Mouse (Mus musculus): ENCODE results near the gene Uevld. TPM values are rescaled to one million over a fixed set of nuclear protein-coding genes. Genes with fewer than 3 reads are reported as not detected.

Gene Uevld
- polyA plus RNA-seq, 1 experiment from 2014 or later = 11.4 TPM

GRCm38 (mm10) chr7:46935847-46936246 is 22.5 kb downstream of the Uevld start:
- no peak overlapping the region for H3K4me2 ChIP-seq (ENCODE audit: low read depth)
- H3K27ac ChIP-seq (ENCODE audit: low read depth, low read length) = no peak overlapping the region
- no peaks in the 10 kb centered on the region for H3K9me3 ChIP-seq (ENCODE audit: control insufficient read depth, low read length)
- no peak overlapping the region for H3K4me3 ChIP-seq (ENCODE audit: low read depth, low read length)
- H3K9ac ChIP-seq (ENCODE audit: low read length) = no peak overlapping the region
- 0 out of 2 replicates have a peak, but pooled peaks cover 2% of the 10 kb centered on the region for H3K36me3 ChIP-seq (ENCODE audit: control insufficient read depth, insufficient read depth, low read length)
- WGBS = 84% methylated on average over 4 of the region's 4 CpGs
- H3K4me1 ChIP-seq (ENCODE audit: control insufficient read depth, insufficient read depth, low read length) = no peaks in the 10 kb centered on the region
- DNase-seq (ENCODE audit: low spot score) (no peak), ATAC-seq (ENCODE audit: insufficient read depth, low FRiP score, low TSS enrichment) (no peak)
- no peaks in the 10 kb centered on the region for H3K27me3 ChIP-seq (ENCODE audit: control insufficient read depth, insufficient read depth, low read length)

GRCm38 (mm10) chr7:46934788-46935187 is 23.5 kb downstream of the Uevld start:
- ATAC-seq (ENCODE audit: insufficient read depth, low FRiP score, low TSS enrichment) = no peak
- Histone ChIP-seq H3K4me3 (ENCODE audit: low read depth, low read length) (no peak overlapping the region), H3K9ac (ENCODE audit: low read length) (no peak overlapping the region), H3K27ac (ENCODE audit: low read depth, low read length) (no peak overlapping the region), H3K4me1 (ENCODE audit: control insufficient read depth, insufficient read depth, low read length) (no peaks in the 10 kb centered on the region), H3K27me3 (ENCODE audit: control insufficient read depth, insufficient read depth, low read length) (no peaks in the 10 kb centered on the region), H3K9me3 (ENCODE audit: control insufficient read depth, low read length) (no peaks in the 10 kb centered on the region), H3K36me3 (ENCODE audit: control insufficient read depth, insufficient read depth, low read length) (no peaks in the 10 kb centered on the region), H3K4me2 (ENCODE audit: low read depth) (no peak overlapping the region)
- 73% methylated on average over 8 of the region's 8 CpGs for WGBS
- DNase-seq (ENCODE audit: low spot score) = no peak

- DNase-seq (ENCODE audit: low spot score) (no peak), ATAC-seq (ENCODE audit: insufficient read depth, low FRiP score, low TSS enrichment) (no peak)
- no peaks in the 10 kb centered on the region for H3K36me3 ChIP-seq (ENCODE audit: control insufficient read depth, insufficient read depth, low read length)
Observed at GRCm38 (mm10) chr7:46931370-46931769, 27.0 kb downstream of the Uevld start.

GRCm38 (mm10) chr7:46928291-46928690 is 30.0 kb downstream of the Uevld start:
- no peak overlapping the region for H3K4me2 ChIP-seq (ENCODE audit: low read depth)

More at GRCm38 (mm10) chr7:46931370-46931769, 27.0 kb downstream of the Uevld start:
- Histone ChIP-seq H3K9me3 (ENCODE audit: control insufficient read depth, low read length) (no peaks in the 10 kb centered on the region), H3K27me3 (ENCODE audit: control insufficient read depth, insufficient read depth, low read length) (no peaks in the 10 kb centered on the region), H3K4me3 (ENCODE audit: low read depth, low read length) (no peak overlapping the region), H3K4me2 (ENCODE audit: low read depth) (no peak overlapping the region), H3K9ac (ENCODE audit: low read length) (no peak overlapping the region), H3K4me1 (ENCODE audit: control insufficient read depth, insufficient read depth, low read length) (no peaks in the 10 kb centered on the region), H3K27ac (ENCODE audit: low read depth, low read length) (no peak overlapping the region)
- WGBS = 95% methylated on average over 3 of the region's 3 CpGs

GRCm38 (mm10) chr7:46922075-46922474 is 36.3 kb downstream of the Uevld start:
- Histone ChIP-seq H3K27ac (ENCODE audit: low read depth, low read length) (no peak overlapping the region), H3K9me3 (ENCODE audit: control insufficient read depth, low read length) (no peaks in the 10 kb centered on the region), H3K9ac (ENCODE audit: low read length) (no peak overlapping the region), H3K36me3 (ENCODE audit: control insufficient read depth, insufficient read depth, low read length) (no peaks in the 10 kb centered on the region), H3K4me3 (ENCODE audit: low read depth, low read length) (no peak overlapping the region), H3K4me1 (ENCODE audit: control insufficient read depth, insufficient read depth, low read length) (peaks cover 6% of the 10 kb centered on the region), H3K27me3 (ENCODE audit: control insufficient read depth, insufficient read depth, low read length) (no peaks in the 10 kb centered on the region), H3K4me2 (ENCODE audit: low read depth) (no peak overlapping the region)
- WGBS = 74% methylated on average over 4 of the region's 4 CpGs
- ATAC-seq (ENCODE audit: insufficient read depth, low FRiP score, low TSS enrichment) (no peak), DNase-seq (ENCODE audit: low spot score) (no peak)

More at GRCm38 (mm10) chr7:46928291-46928690, 30.0 kb downstream of the Uevld start:
- Histone ChIP-seq H3K36me3 (ENCODE audit: control insufficient read depth, insufficient read depth, low read length) (no peaks in the 10 kb centered on the region), H3K9ac (ENCODE audit: low read length) (no peak overlapping the region), H3K9me3 (ENCODE audit: control insufficient read depth, low read length) (no peaks in the 10 kb centered on the region), H3K4me1 (ENCODE audit: control insufficient read depth, insufficient read depth, low read length) (no peaks in the 10 kb centered on the region), H3K27ac (ENCODE audit: low read depth, low read length) (no peak overlapping the region), H3K27me3 (ENCODE audit: control insufficient read depth, insufficient read depth, low read length) (no peaks in the 10 kb centered on the region), H3K4me3 (ENCODE audit: low read depth, low read length) (no peak overlapping the region)
- 94% methylated on average over 5 of the region's 5 CpGs for WGBS
- DNase-seq (ENCODE audit: low spot score) (no peak), ATAC-seq (ENCODE audit: insufficient read depth, low FRiP score, low TSS enrichment) (no peak)

- under 1% methylated on average over 57 of the region's 75 CpGs for WGBS
- peak; percentile 93 for ATAC-seq (ENCODE audit: insufficient read depth, low FRiP score, low TSS enrichment)
- peak within 1 kb of the TSS; percentile 87 for H3K4me3 ChIP-seq (ENCODE audit: low read depth, low read length)
Observed at GRCm38 (mm10) chr7:46919551-46920176, 38.7 kb downstream of the Uevld start, which contains the start of gene Tsg101. Gene Tsg101, minus strand, starts transcription at chr7:46919969.

GRCm38 (mm10) chr7:46918678-46919371 is 39.5 kb downstream of the Uevld start:
- Histone ChIP-seq H3K27me3 (ENCODE audit: control insufficient read depth, insufficient read depth, low read length) (no peaks in the 10 kb centered on the region), H3K4me3 (ENCODE audit: low read depth, low read length) (peak overlapping the region; percentile 87), H3K4me1 (ENCODE audit: control insufficient read depth, insufficient read depth, low read length) (peaks cover 6% of the 10 kb centered on the region), H3K4me2 (ENCODE audit: low read depth) (peak overlapping the region; percentile 80), H3K27ac (ENCODE audit: low read depth, low read length) (peak overlapping the region; percentile 96; the same call in 1 of the 2 replicates), H3K9me3 (ENCODE audit: control insufficient read depth, low read length) (no peaks in the 10 kb centered on the region), H3K9ac (ENCODE audit: low read length) (peak overlapping the region; percentile 98), H3K36me3 (ENCODE audit: control insufficient read depth, insufficient read depth, low read length) (no peaks in the 10 kb centered on the region)
- DNase-seq (ENCODE audit: low spot score) = no peak
- WGBS = 21% methylated on average over 13 of the region's 13 CpGs
- no peak for ATAC-seq (ENCODE audit: insufficient read depth, low FRiP score, low TSS enrichment)

More at GRCm38 (mm10) chr7:46919551-46920176, 38.7 kb downstream of the Uevld start, which contains the start of gene Tsg101:
- peak; percentile 93 for DNase-seq (ENCODE audit: low spot score)
- peaks cover 6% of the 10 kb centered on the region for H3K4me1 ChIP-seq (ENCODE audit: control insufficient read depth, insufficient read depth, low read length)
- H3K4me2 ChIP-seq (ENCODE audit: low read depth) = peak within 1 kb of the TSS; percentile 80
- peak within 1 kb of the TSS; percentile 96 for H3K27ac ChIP-seq (ENCODE audit: low read depth, low read length)
- peak within 1 kb of the TSS; percentile 98 for H3K9ac ChIP-seq (ENCODE audit: low read length)
- H3K36me3 ChIP-seq (ENCODE audit: control insufficient read depth, insufficient read depth, low read length) = no peaks in the 10 kb centered on the region
- H3K9me3 ChIP-seq (ENCODE audit: control insufficient read depth, low read length) = no peaks in the 10 kb centered on the region
- H3K27me3 ChIP-seq (ENCODE audit: control insufficient read depth, insufficient read depth, low read length) = no peaks in the 10 kb centered on the region

GRCm38 (mm10) chr7:46916376-46916775 is 42.0 kb downstream of the Uevld start:
- Histone ChIP-seq H3K9me3 (ENCODE audit: control insufficient read depth, low read length) (no peaks in the 10 kb centered on the region), H3K36me3 (ENCODE audit: control insufficient read depth, insufficient read depth, low read length) (peaks cover 9% of the 10 kb centered on the region; the same call in 1 of the 2 replicates), H3K27me3 (ENCODE audit: control insufficient read depth, insufficient read depth, low read length) (no peaks in the 10 kb centered on the region), H3K4me3 (ENCODE audit: low read depth, low read length) (no peak overlapping the region), H3K27ac (ENCODE audit: low read depth, low read length) (no peak overlapping the region), H3K4me2 (ENCODE audit: low read depth) (no peak overlapping the region), H3K4me1 (ENCODE audit: control insufficient read depth, insufficient read depth, low read length) (peaks cover 6% of the 10 kb centered on the region), H3K9ac (ENCODE audit: low read length) (no peak overlapping the region)
- no peak for ATAC-seq (ENCODE audit: insufficient read depth, low FRiP score, low TSS enrichment)
- DNase-seq (ENCODE audit: low spot score) = no peak
- WGBS = 97% methylated on average over 3 of the region's 3 CpGs

Data from neural tube, embryonic 11.5 days (tissue).